Mouse (Mus musculus) MEL (cell line): ENCODE results near the gene Mid1. TPM values are rescaled to one million over a fixed set of nuclear protein-coding genes. Genes with fewer than 3 reads are reported as not detected.

Source experiments
- DNase-seq: peaks from one replicate; pipeline ENCODE4 v3.0.0; 2011; ENCODE audit warnings: low read depth, low spot score
- H3K27ac ChIP-seq: 2 replicates; pipeline ENCODE4 v1.5.1; 2012; ENCODE audit warnings: low read depth, mild to moderate bottlenecking, control low read depth, low read length, moderate library complexity; ENCODE audit not compliant: control insufficient read depth
- H3K27me3 ChIP-seq, 2 experiments: fragments of 150-350 bp in 1 of 2; sonication (generic) in 1 of 2; 2 replicates each; pipeline ENCODE4 v1.6.1; 2012; ENCODE audit warnings: low read length in 2 of 2, mild to moderate bottlenecking in 2 of 2, improper control_type of control experiment in 1 of 2, moderate library complexity in 1 of 2; ENCODE audit not compliant: insufficient read depth in 2 of 2, control insufficient read depth in 1 of 2
- H3K36me3 ChIP-seq, 2 experiments: 2 replicates each; pipeline ENCODE4 v1.6.1; 2012 to 2014; ENCODE audit warnings: low read length in 2 of 2, improper control_type of control experiment in 1 of 2, inconsistent platforms in 1 of 2, mild to moderate bottlenecking in 1 of 2; ENCODE audit not compliant: insufficient read depth in 2 of 2, control insufficient read depth in 1 of 2
- H3K4me1 ChIP-seq, 2 experiments: fragments of 150-350 bp in 1 of 2; sonication (generic) in 1 of 2; 2 replicates each; pipeline ENCODE4 v1.6.1; 2012; ENCODE audit warnings: low read length in 2 of 2, improper control_type of control experiment in 1 of 2, mild to moderate bottlenecking in 1 of 2; ENCODE audit not compliant: insufficient read depth in 2 of 2, control insufficient read depth in 1 of 2
- H3K4me3 ChIP-seq, 2 experiments: fragments of 150-350 bp in 1 of 2; sonication (generic) in 1 of 2; 2 replicates each; pipeline ENCODE4 v1.5.1; 2012; ENCODE audit warnings: low read depth in 2 of 2, low read length in 2 of 2, mild to moderate bottlenecking in 2 of 2, moderate library complexity in 2 of 2, control low read depth in 1 of 2, improper control_type of control experiment in 1 of 2; ENCODE audit not compliant: control insufficient read depth in 1 of 2, insufficient read depth in 1 of 2
- H3K79me2 ChIP-seq: 2 replicates; pipeline ENCODE4 v1.6.1; 2012; ENCODE audit warnings: mild to moderate bottlenecking, low read length, moderate library complexity; ENCODE audit not compliant: control insufficient read depth, poor library complexity, insufficient read depth
- H3K9ac ChIP-seq: 2 replicates; pipeline ENCODE4 v1.6.1; 2012; ENCODE audit warnings: low read depth, mild to moderate bottlenecking, control low read depth, low read length, moderate library complexity; ENCODE audit not compliant: control insufficient read depth, poor library complexity, severe bottlenecking
- H3K9me3 ChIP-seq: fragments of 150-350 bp; sonication (generic); replicated peaks from 2 replicates; pipeline ENCODE4 v1.6.1; 2012; ENCODE audit warnings: mild to moderate bottlenecking, low read length, improper control_type of control experiment, moderate library complexity; ENCODE audit not compliant: insufficient read depth
- BHLHE40 ChIP-seq: IDR thresholded peaks from 2 replicates; pipeline ENCODE4 v1.6.1; 2012; ENCODE audit warnings: low read depth, mild to moderate bottlenecking, inconsistent platforms, low read length, improper control_type of control experiment, borderline replicate concordance
- CHD1 ChIP-seq: IDR thresholded peaks from 2 replicates; pipeline ENCODE4 v1.6.1; 2012; ENCODE audit warnings: low read depth, mild to moderate bottlenecking, inconsistent platforms, low read length, improper control_type of control experiment
- E2F4 ChIP-seq: IDR thresholded peaks from 2 replicates; pipeline ENCODE4 v1.6.1; 2011; ENCODE audit warnings: low read depth, low read length, improper control_type of control experiment, borderline replicate concordance
- ELF1 ChIP-seq: IDR thresholded peaks from 2 replicates; pipeline ENCODE4 v1.6.1; 2014; ENCODE audit warnings: low read depth, mild to moderate bottlenecking, inconsistent platforms, low read length, improper control_type of control experiment, moderate library complexity
- ETS1 ChIP-seq: IDR thresholded peaks from 2 replicates; pipeline ENCODE4 v1.6.1; 2012; ENCODE audit warnings: low read depth, mild to moderate bottlenecking, inconsistent platforms, low read length, improper control_type of control experiment, moderate library complexity
- GABPA ChIP-seq: IDR thresholded peaks from 2 replicates; pipeline ENCODE4 v1.6.1; 2012; ENCODE audit warnings: low read depth, mild to moderate bottlenecking, inconsistent platforms, low read length, improper control_type of control experiment, moderate library complexity
- KAT2A ChIP-seq: conservative IDR thresholded peaks from 2 replicates; pipeline ENCODE4 v1.6.1; 2012; ENCODE audit warnings: low read depth, low read length, improper control_type of control experiment, inconsistent platforms
- MAX ChIP-seq: IDR thresholded peaks from 2 replicates; pipeline ENCODE4 v1.6.1; 2011; ENCODE audit warnings: low read length, improper control_type of control experiment
- MXI1 ChIP-seq: IDR thresholded peaks from 2 replicates; pipeline ENCODE4 v1.6.1; 2011; ENCODE audit warnings: mild to moderate bottlenecking, low read depth, low read length, improper control_type of control experiment
- MYC ChIP-seq: IDR thresholded peaks from 2 replicates; pipeline ENCODE4 v1.6.1; 2011; ENCODE audit warnings: low read depth, mild to moderate bottlenecking, low read length, improper control_type of control experiment, moderate library complexity
- NELFE ChIP-seq: IDR thresholded peaks from 2 replicates; pipeline ENCODE4 v1.6.1; 2011; ENCODE audit warnings: low read depth, low read length, improper control_type of control experiment
- POLR2A ChIP-seq, 2 experiments: IDR thresholded peaks; 2 replicates each; pipeline ENCODE4 v1.6.1; 2011 to 2012; ENCODE audit warnings: low read length in 2 of 2, mild to moderate bottlenecking in 2 of 2, control low read depth in 1 of 2, improper control_type of control experiment in 1 of 2, low read depth in 1 of 2, moderate library complexity in 1 of 2; ENCODE audit not compliant: control insufficient read depth in 1 of 2, insufficient read depth in 1 of 2, poor library complexity in 1 of 2
- POLR2AphosphoS2 ChIP-seq: IDR thresholded peaks from 2 replicates; pipeline ENCODE4 v1.6.1; 2011; ENCODE audit warnings: low read length, improper control_type of control experiment
- RCOR1 ChIP-seq: IDR thresholded peaks from 2 replicates; pipeline ENCODE4 v1.6.1; 2012; ENCODE audit warnings: low read depth, mild to moderate bottlenecking, inconsistent platforms, low read length, improper control_type of control experiment
- SIN3A ChIP-seq: IDR thresholded peaks from 2 replicates; pipeline ENCODE4 v1.6.1; 2012; ENCODE audit warnings: low read length, improper control_type of control experiment, inconsistent platforms
- TBP ChIP-seq: IDR thresholded peaks from 2 replicates; pipeline ENCODE4 v1.8.0; 2011; ENCODE audit warnings: low read depth, low read length, improper control_type of control experiment
- TCF12 ChIP-seq: IDR thresholded peaks from 2 replicates; pipeline ENCODE4 v1.6.1; 2014; ENCODE audit warnings: low read depth, mild to moderate bottlenecking, inconsistent platforms, low read length, improper control_type of control experiment, moderate library complexity
- ZC3H11A ChIP-seq: IDR thresholded peaks from 2 replicates; pipeline ENCODE4 v1.6.1; 2012; ENCODE audit warnings: low read depth, mild to moderate bottlenecking, inconsistent platforms, low read length, improper control_type of control experiment
- ZMIZ1 ChIP-seq: IDR thresholded peaks from 2 replicates; pipeline ENCODE4 v1.6.1; 2012; ENCODE audit warnings: low read depth, mild to moderate bottlenecking, inconsistent platforms, low read length, improper control_type of control experiment, moderate library complexity
- polyA plus RNA-seq, 2 experiments: library from polyadenylated mRNA; stranded (reverse) in 1 of 2; unstranded in 1 of 2; fragments of >175 nt in 1 of 2; fragments of >200 nt in 1 of 2; gene quantifications; 2 replicates each; pipeline versions ENCODE4 v1.2.1 to v1.2.4; 2012; ENCODE audit warnings: low replicate concordance in 2 of 2, low read depth in 1 of 2; ENCODE audit not compliant: insufficient read length in 2 of 2, insufficient read depth in 1 of 2, missing spikeins in 1 of 2
- total RNA-seq: library from RNA; depleted of rRNA; stranded (reverse); fragments of 300-350 nt; gene quantifications from 2 replicates; pipeline ENCODE4 v1.2.3, GENCODE M21; 2012

The Mid1 gene
- total and polyA plus RNA-seq, 3 experiments = 1.4 to 7.8 TPM; not detected in 1

GRCm38 (mm10) chrX:169691675-169692074, 6.7 kb downstream of the Mid1 start:
- Histone ChIP-seq H3K79me2 (no peaks in the 10 kb centered on the region), H3K36me3 (no peaks in the 10 kb centered on the region), H3K27me3 (peaks cover 0 to under 1% of the 10 kb centered on the region in 2 experiments; a peak in 1 of 4 replicates), H3K4me1 (no peaks in the 10 kb centered on the region), H3K9ac (no peak overlapping the region), H3K4me3 (no peak overlapping the region), H3K27ac (no peak overlapping the region), H3K9me3 (no peaks in the 10 kb centered on the region)
- DNase-seq = no peak
- TF ChIP-seq RCOR1 (no peak), SIN3A (no peak), ZMIZ1 (no peak), KAT2A (no peak), TCF12 (no peak), MYC (no peak), MAX (no peak), E2F4 (no peak), CHD1 (no peak), BHLHE40 (no peak), TBP (no peak), ZC3H11A (no peak), MXI1 (no peak), ELF1 (no peak), GABPA (no peak), POLR2AphosphoS2 (no peak), NELFE (no peak), ETS1 (no peak)

- peak; percentile 1 for DNase-seq
- no peaks in the 10 kb centered on the region for H3K36me3 ChIP-seq
- no peaks in the 10 kb centered on the region for H3K9me3 ChIP-seq
- H3K79me2 ChIP-seq = no peaks in the 10 kb centered on the region
- no peak overlapping the region for H3K9ac ChIP-seq
- peak; percentile 38; the same call in 1 of the 2 replicates for TF ChIP-seq TCF12
- no peak for TF ChIP-seq POLR2A (IDR thresholded peaks at IDR 0.05; ENCODE audit: control insufficient read depth in 1 of 2, insufficient read depth in 1 of 2, low read depth in 1 of 2, low read length in 2 of 2, poor library complexity in 1 of 2)
- TF ChIP-seq ETS1 = no peak
- H3K4me3 ChIP-seq = no peak overlapping the region
- H3K4me1 ChIP-seq = no peaks in the 10 kb centered on the region
- H3K27me3 ChIP-seq = peaks cover 0 to 3% of the 10 kb centered on the region in 2 experiments; a peak in 2 of 4 replicates
- H3K27ac ChIP-seq = no peak overlapping the region
These were observed 7.4 kb downstream of the Mid1 start for GRCm38 (mm10) chrX:169692225-169692909.
